Mouse (Mus musculus) C2C12 (cell line): Measurements from ENCODE around the gene Galk2. TPM values are rescaled to one million over a fixed set of nuclear protein-coding genes. Genes with fewer than 3 reads are reported as not detected.

Experiments
- H3K27me3 ChIP-seq: one replicate; pipeline ENCODE4 v1.6.1; 2011; ENCODE audit not compliant: control insufficient read depth, insufficient read depth, insufficient read length
- H3K36me3 ChIP-seq: one replicate; pipeline ENCODE4 v1.6.1; 2011; ENCODE audit not compliant: control insufficient read depth, insufficient read depth
- H3K4me3 ChIP-seq: one replicate; pipeline ENCODE4 v1.5.1; 2011; ENCODE audit warnings: mild to moderate bottlenecking, control low read depth; ENCODE audit not compliant: poor library complexity, insufficient read depth, severe bottlenecking
- H3K79me2 ChIP-seq: one replicate; pipeline ENCODE4 v1.6.1; 2011; ENCODE audit not compliant: control insufficient read depth, insufficient read depth
- H3K79me3 ChIP-seq: one replicate; pipeline ENCODE4 v1.6.1; 2011; ENCODE audit warnings: low read depth, control low read depth
- H3ac ChIP-seq: one replicate; pipeline ENCODE3; 2011; ENCODE audit warnings: low read depth; ENCODE audit not compliant: control insufficient read depth, insufficient read length
- CEBPB ChIP-seq: IDR thresholded peaks from one replicate; pipeline ENCODE4 v1.6.1; 2011; ENCODE audit warnings: low read depth, mild to moderate bottlenecking, control low read depth, moderate library complexity
- CTCF ChIP-seq: IDR thresholded peaks from one replicate; pipeline ENCODE4 v1.5.1; 2011; ENCODE audit not compliant: control insufficient read depth, insufficient read depth, insufficient read length
- FOSL1 ChIP-seq: IDR thresholded peaks from one replicate; pipeline ENCODE4 v1.8.0; 2011; ENCODE audit warnings: mild to moderate bottlenecking, low read length; ENCODE audit not compliant: poor library complexity, insufficient read depth, severe bottlenecking
- MAX ChIP-seq: IDR thresholded peaks from one replicate; pipeline ENCODE4 v1.6.1; 2011; ENCODE audit warnings: mild to moderate bottlenecking, control low read depth
- MYOD1 ChIP-seq: IDR thresholded peaks from one replicate; pipeline ENCODE4 v1.6.1; 2011; ENCODE audit warnings: low read depth; ENCODE audit not compliant: control insufficient read depth, insufficient read length
- MYOG ChIP-seq: IDR thresholded peaks from one replicate; pipeline ENCODE4 v1.6.1; 2011; ENCODE audit not compliant: control insufficient read depth, insufficient read length; ENCODE audit errors: extremely low read depth
- USF1 ChIP-seq: IDR thresholded peaks from one replicate; pipeline ENCODE4 v1.6.1; 2011; ENCODE audit warnings: low read depth, mild to moderate bottlenecking, control low read depth, moderate library complexity
- polyA plus RNA-seq: library from polyadenylated mRNA; unstranded; fragments of >200 nt; fragmentation: generic; extraction: Trizol; gene quantifications from one replicate; pipeline ENCODE4 v1.2.1, GENCODE M21; 2012; ENCODE audit warnings: missing spikeins

The Galk2 gene
- polyA plus RNA-seq, 1 experiment = 21.2 TPM

- Histone ChIP-seq H3K27me3 (no peaks in the 10 kb centered on the region), H3K4me3 (no peak overlapping the region), H3ac (no peak overlapping the region), H3K79me2 (no peaks in the 10 kb centered on the region), H3K36me3 (peaks cover 28% of the 10 kb centered on the region), H3K79me3 (no peaks in the 10 kb centered on the region)
- no peak for TF ChIP-seq USF1
- TF ChIP-seq CTCF = no peak
- TF ChIP-seq CEBPB = no peak
- TF ChIP-seq MYOD1 = no peak
- no peak for TF ChIP-seq FOSL1
- TF ChIP-seq MYOG = no peak
- no peak for TF ChIP-seq MAX
Observed at GRCm38 (mm10) chr2:125975206-125975605, 116.3 kb downstream of the Galk2 start.

- Histone ChIP-seq H3K27me3 (no peaks in the 10 kb centered on the region), H3K79me3 (no peaks in the 10 kb centered on the region)
Observed at GRCm38 (mm10) chr2:125975808-125976345, 117.0 kb downstream of the Galk2 start.

GRCm38 (mm10) chr2:126002291-126002690, 143.4 kb downstream of the Galk2 start:
- H3K36me3 ChIP-seq = no peaks in the 10 kb centered on the region
- no peak overlapping the region for H3K4me3 ChIP-seq
- no peak overlapping the region for H3ac ChIP-seq
- H3K79me2 ChIP-seq = no peaks in the 10 kb centered on the region
- H3K79me3 ChIP-seq = no peaks in the 10 kb centered on the region
- TF ChIP-seq CTCF (no peak), MYOD1 (no peak), USF1 (no peak)
- no peaks in the 10 kb centered on the region for H3K27me3 ChIP-seq

More at GRCm38 (mm10) chr2:125975808-125976345, 117.0 kb downstream of the Galk2 start:
- Histone ChIP-seq H3K79me2 (no peaks in the 10 kb centered on the region), H3K4me3 (no peak overlapping the region), H3K36me3 (peaks cover 28% of the 10 kb centered on the region), H3ac (no peak overlapping the region)
- TF ChIP-seq MYOD1 = no peak
- TF ChIP-seq CTCF = no peak
- TF ChIP-seq MAX = no peak
- TF ChIP-seq CEBPB = peak; percentile 93
- TF ChIP-seq MYOG = no peak
- no peak for TF ChIP-seq FOSL1
- TF ChIP-seq USF1 = no peak

- H3K79me2 ChIP-seq = no peaks in the 10 kb centered on the region
- H3K27me3 ChIP-seq = no peaks in the 10 kb centered on the region
- no peak overlapping the region for H3K4me3 ChIP-seq
- H3ac ChIP-seq = no peak overlapping the region
- H3K79me3 ChIP-seq = no peaks in the 10 kb centered on the region
- TF ChIP-seq FOSL1 (no peak), MYOG (no peak), MAX (no peak), CTCF (peak; percentile 47), CEBPB (no peak), USF1 (no peak), MYOD1 (no peak)
- H3K36me3 ChIP-seq = no peaks in the 10 kb centered on the region
Observed at GRCm38 (mm10) chr2:126006088-126006487, 147.2 kb downstream of the Galk2 start.

DNA sequence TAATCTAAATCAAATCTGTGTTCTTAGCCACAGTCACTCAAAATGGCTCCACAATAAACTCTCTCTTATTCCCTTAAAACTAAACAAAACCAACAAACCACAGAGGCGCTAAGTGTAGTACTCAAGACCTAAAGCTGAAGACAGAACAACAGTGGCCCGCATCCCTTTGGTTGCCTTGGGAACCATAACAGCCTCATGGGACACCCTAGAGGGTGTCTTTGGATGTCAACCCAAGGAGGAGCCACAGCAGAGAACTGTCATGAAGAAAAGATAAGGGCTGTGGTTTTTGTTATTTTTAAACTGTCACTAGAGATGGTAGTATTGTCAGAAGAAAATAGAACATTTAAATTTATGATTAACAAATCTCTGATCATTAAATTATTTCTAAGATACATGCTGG, 147.8 kb downstream of the Galk2 start:
- Histone ChIP-seq H3K36me3 (no peaks in the 10 kb centered on the region), H3K79me3 (no peaks in the 10 kb centered on the region), H3ac (no peak overlapping the region), H3K27me3 (no peaks in the 10 kb centered on the region), H3K4me3 (no peak overlapping the region), H3K79me2 (no peaks in the 10 kb centered on the region)
- TF ChIP-seq MAX (no peak), FOSL1 (no peak), USF1 (no peak), CTCF (no peak), MYOG (no peak), CEBPB (no peak), MYOD1 (no peak)

DNA sequence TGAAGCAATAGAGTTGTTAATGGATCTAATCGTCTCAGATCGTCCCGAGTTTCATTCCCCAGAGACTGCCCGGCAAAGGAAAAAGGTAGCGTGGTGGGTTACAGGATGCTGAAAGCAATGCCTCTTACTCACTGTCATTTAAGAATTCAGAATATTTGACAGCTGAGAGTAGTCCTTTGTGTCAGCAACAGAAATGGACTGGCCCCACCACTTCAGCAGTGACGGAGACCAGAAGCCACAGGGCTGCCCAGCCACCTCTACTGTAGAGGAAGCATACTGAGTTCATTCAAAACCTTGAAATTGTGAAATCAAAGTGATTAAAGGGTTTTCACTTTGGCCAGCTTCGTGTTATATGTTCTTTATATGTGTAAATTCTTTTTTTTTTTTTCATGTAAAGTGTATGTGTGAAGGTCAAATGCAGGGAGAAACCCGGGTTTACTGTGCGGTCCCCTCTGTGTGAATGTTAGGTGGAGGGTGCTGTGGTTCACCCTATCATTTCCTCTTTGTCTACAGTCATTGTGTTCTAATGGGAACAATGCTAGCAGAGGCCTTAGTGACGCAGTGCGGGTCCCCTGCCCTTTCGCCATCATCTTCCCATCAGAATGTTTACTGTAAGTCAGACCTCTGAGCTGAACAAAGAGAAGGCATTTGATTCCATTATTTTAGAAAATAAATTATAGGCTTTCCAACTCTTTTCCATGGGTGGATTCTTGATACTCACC, 156.2 kb downstream of the Galk2 start:
- no peak for TF ChIP-seq FOSL1
- no peak for TF ChIP-seq MYOD1
- no peak for TF ChIP-seq MYOG
- no peak for TF ChIP-seq MAX
- TF ChIP-seq USF1 = no peak
- TF ChIP-seq CEBPB = no peak
- TF ChIP-seq CTCF = no peak
- H3K79me3 ChIP-seq = no peaks in the 10 kb centered on the region
- no peak overlapping the region for H3K4me3 ChIP-seq
- no peaks in the 10 kb centered on the region for H3K27me3 ChIP-seq
- H3ac ChIP-seq = no peak overlapping the region
- H3K79me2 ChIP-seq = no peaks in the 10 kb centered on the region
- no peaks in the 10 kb centered on the region for H3K36me3 ChIP-seq
